Mouse (Mus musculus): ENCODE data around the gene Memo1.

Gene Memo1

DNA sequence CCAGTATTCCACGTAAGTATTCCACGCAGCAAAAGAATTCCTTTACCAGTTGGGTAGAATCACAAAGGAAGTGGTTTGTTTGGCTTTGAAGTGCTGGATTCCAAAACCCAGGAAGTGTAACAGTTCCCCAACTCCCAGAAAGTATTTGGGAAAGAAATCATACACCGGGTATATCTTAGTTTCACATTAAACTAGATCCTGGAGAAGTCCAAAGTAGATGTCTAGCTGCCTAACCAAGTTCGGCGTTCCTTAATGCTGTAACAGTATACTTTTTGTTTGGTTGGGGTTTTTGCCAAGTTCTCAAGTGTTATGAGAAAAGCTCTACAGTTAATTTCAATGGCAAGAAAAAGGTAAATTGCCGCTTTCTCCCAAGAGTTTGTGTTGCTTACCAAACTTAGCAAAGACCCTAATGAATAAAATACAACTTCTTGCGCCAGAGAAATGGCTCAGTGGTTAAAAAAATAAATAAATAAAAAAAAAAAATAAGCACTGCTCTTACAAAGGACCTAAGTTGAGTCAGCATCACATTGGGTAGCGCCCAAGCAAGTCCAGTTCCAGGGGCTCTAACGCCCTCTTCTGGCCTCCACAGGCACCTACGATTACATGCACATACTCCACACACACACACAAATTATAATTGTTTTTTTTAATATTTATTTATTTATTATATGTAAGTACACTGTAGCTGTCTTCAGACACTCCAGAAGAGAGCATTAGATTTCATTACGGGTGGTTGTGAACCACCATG, 929 bp upstream of the Memo1 start:
- in situ Hi-C loops (cut with MboI, MseI) = no loop called here

- in situ Hi-C loops (cut with MboI, MseI) = no loop called here
Measured at GRCm38 (mm10) chr17:74294426-74295025, 795 bp downstream of the Memo1 start.

GRCm38 (mm10) chr17:74293687-74294425, 1.5 kb downstream of the Memo1 start:
- in situ Hi-C loops (cut with MboI, MseI) = no loop called here

GRCm38 (mm10) chr17:74291640-74292361, 3.5 kb downstream of the Memo1 start:
- in situ Hi-C loops (cut with MboI, MseI) = no loop called here

DNA sequence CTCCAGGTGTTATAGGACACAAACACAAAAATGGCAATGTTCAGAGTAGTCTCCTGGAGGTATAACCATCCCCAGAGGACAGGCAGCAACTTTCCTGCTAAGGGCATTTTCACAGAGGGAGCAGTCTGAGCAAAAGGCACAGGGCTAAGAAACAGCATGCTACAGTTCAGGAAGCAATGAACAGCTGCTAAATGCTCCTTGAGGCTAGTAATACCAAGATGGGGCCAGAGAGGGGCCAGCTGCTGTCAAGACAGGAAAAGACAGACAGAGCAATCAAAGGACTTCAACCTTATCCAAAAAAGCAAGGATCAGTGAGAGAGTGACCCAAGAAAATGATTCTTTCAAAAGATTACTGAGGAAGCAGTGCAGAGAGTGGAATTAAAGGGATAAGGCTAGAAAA, 4.5 kb downstream of the Memo1 start:
- in situ Hi-C loops (cut with MboI, MseI) = no loop called here

- in situ Hi-C loops (cut with MboI, MseI) = no loop called here
Measured at GRCm38 (mm10) chr17:74290198-74290597, 5.1 kb downstream of the Memo1 start.

DNA sequence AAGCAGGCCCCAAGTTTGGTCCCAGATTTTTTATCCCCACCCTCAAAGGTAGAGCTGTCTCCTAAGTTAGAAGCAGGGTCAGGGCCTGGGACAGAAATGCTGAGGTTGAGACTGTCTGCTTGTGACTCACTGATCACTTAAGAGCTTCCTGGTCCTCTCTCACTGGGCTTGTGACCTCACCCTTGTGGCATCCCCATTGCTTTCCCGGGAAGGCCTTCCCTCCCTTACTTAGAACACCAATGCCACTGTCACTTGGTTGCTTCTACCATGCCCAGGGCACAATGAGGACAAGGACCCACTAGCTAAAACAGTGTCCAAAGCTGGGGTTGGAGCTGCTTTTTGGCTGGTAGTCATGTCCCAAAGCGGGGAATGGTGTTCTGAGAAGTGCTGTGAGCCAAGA, 6.7 kb downstream of the Memo1 start:
- in situ Hi-C loops (cut with MboI, MseI) = loop anchor here in 1 of 2 experiments (5.0 kb wide), 1 partner anchor 61 kb away; no protein-coding TSS in a partner anchor

DNA sequence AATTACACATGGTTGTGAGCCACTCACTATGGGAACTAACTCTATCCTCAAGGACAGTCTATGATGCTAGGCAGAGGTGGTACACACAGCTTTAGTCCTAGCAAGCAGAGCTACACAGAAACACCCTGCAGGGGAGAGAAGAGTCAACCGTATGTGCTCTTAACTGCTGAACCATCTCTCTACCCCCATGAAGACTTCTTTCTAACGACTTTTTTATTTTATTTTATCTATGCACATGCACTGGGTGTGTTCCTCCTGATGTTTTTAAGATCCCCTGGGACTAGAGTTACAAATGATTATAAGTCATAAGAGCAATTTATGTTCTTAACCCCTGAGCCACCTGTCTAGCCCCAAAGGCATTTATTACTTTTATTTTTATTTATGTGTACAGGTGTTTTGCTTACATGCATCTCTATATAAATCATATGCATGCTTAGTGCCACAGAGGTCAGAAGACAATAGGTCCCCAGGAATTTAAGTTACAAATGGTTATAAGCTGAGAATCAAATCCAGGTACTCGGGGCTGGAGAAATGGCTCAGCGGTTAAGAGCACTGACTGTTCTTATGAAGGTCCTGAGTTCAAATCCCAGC, 9.1 kb downstream of the Memo1 start:
- in situ Hi-C loops (cut with MboI, MseI) = loop anchor here in 1 of 2 experiments (5.0 kb wide), 1 partner anchor 59 kb away; no protein-coding TSS in a partner anchor

- in situ Hi-C loops (cut with MboI, MseI) = loop anchor here in 1 of 2 experiments (5.0 kb wide), 1 partner anchor 58 kb away; no protein-coding TSS in a partner anchor
Measured at GRCm38 (mm10) chr17:74285730-74286129, 9.6 kb downstream of the Memo1 start.

- in situ Hi-C loops (cut with MboI, MseI) = loop anchor here in 1 of 2 experiments (5.0 kb wide), 1 partner anchor 57 kb away; no protein-coding TSS in a partner anchor
Measured at GRCm38 (mm10) chr17:74284397-74285115, 10.8 kb downstream of the Memo1 start.

DNA sequence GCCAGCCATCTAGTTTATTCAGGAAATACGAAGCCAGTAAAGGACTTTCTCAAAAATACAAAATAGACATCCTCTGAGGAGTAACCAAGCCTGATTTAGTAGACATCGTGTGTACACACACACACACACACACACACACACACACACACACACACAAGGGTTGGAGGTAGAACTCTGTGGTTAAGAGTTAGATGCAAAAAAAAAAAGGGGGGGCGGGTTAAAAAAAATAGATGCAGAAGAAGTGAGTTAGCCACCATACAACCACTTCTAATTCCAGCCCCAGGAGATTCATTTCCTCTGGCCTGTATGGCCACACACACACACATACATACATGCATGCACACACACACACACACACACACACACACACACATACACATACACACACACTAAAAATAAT, 13.3 kb downstream of the Memo1 start:
- in situ Hi-C loops (cut with MboI, MseI) = no loop called here

DNA sequence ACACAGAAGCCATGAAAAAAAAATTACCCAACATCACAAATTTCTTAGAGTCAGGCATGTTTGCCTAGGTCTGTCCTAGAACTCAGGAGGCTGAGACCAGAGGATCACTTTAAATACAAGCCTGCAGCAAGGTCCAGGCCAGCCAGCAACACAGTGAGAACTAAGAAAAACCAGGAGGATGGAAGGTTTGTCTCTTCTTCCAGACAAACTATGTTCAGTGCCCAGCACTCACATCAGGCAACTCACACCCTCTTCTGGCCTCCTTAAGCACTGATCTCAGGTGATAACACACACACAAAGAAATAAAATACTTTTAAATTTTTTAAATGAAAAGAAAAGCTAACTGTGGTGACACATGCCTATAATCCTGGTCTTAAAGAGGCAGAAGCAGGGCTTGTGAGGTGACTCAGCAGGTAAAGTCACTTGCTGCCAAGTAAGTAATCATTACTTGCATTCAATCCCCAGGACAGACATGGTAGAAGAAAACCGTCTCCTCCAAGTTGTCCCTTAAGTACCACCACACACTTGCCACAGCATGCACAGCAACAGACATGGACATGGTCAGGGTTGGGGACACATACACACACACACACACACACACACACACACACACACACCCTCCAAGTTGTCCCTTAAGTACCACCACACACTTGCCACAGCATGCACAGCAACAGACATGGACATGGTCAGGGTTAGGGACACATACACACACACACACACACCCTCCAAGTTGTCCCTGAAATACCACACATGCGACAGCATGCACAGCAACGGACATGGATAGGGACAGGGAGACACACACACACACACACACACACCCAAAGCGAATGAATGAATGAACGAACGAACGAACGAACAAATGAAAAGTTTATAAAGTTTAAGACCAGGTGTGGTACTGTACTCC, 16.1 kb downstream of the Memo1 start:
- in situ Hi-C loops (cut with MboI, MseI) = loop anchor here in 1 of 2 experiments (10.0 kb wide), 1 partner anchor 974 kb away; no protein-coding TSS in a partner anchor

DNA sequence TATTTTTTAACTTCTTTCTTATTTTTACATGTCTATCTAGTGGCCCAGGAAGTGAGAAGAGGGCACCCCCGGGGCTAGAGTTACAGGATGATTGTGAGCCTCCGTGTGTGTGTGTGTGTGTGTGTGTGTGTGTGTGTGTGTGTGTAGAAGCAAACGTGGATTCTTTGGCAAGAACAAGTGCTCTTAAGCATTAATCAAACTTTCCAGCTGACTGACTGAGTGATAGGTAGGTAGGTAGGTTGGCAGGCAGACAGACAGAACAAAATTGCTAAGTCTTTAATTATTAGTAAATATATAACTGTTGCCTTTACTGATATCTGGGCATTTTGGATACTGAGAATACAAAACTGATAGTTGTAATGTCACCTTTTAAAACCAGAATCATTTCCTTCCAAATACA, 20.9 kb downstream of the Memo1 start:
- in situ Hi-C loops (cut with MboI, MseI) = loop anchor here in 1 of 2 experiments (10.0 kb wide), 1 partner anchor 970 kb away; no protein-coding TSS in a partner anchor

- in situ Hi-C loops (cut with MboI, MseI) = loop anchor here in 1 of 2 experiments (10.0 kb wide), 1 partner anchor 968 kb away; no protein-coding TSS in a partner anchor
Measured at GRCm38 (mm10) chr17:74272683-74273205, 22.6 kb downstream of the Memo1 start.

DNA sequence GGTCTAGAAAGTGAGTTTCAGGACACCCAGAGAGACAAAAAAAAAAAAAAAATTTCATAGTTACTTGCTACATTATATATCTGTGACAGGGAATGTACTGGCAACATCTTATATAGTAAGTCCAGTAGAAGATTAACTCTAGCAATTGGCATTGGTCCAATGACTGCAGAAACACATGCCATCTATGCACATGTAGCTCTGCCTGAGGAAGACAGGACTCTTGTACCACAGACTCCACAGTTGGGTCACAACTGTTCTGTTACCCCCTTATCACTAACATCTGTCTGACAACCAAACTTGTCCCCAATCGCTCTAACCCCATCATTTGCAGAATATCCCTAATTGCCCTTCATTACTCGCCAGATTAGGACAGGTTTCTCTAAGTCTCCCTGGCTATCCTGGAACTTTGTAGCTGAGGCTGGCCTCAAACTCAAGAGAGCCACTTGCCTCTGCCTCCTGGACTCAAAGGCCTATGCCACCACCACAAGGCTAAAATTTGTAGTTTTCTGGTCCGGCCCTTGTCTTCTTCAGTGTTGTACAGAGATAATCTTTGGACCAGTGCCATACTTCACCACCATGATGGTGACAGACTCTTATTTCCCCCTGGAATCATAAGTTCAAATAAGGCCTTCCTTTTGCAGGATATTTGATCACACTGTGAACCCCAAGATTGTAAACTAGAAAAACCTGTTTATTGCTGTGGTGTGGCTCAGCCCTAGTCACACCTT, 23.6 kb downstream of the Memo1 start:
- in situ Hi-C loops (cut with MboI, MseI) = loop anchor here in 1 of 2 experiments (10.0 kb wide), 1 partner anchor 967 kb away; no protein-coding TSS in a partner anchor

GRCm38 (mm10) chr17:74270205-74270604, 25.1 kb downstream of the Memo1 start:
- in situ Hi-C loops (cut with MboI, MseI) = loop anchor here in 1 of 2 experiments (10.0 kb wide), 1 partner anchor 965 kb away; no protein-coding TSS in a partner anchor

DNA sequence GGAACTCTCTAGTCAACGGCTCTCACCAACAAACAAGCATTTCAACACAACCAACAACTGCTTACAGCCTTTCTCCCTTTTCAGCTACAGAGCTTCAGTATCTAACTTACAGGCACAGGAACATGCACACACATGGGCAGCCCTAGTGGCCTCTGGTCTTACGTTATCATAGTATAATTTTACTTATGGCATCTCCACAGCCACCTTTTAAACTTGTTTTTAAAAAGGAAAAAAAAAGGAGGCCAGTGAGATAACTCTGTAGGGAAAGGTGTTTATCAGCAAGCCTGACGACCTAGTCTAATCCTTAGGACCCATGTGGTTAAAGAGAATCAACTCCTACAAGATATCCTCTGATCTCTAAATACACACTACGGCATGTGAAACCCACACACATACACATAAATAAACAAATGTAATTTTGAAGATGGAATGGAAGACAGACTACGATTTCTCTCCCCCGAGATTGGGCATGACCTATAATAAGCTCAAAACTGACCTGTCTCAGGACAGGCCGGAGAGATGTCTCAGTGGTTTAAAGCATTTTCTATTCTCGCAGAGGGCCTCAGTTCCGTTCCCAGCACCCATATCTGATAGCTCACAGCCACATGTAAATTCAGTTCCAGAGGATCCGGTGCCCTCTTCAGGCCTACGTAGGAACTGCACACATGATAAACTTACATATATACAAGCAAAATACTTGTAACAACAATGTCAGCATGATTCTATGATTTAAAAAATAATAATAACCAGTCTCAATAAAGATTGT, 27.7 kb downstream of the Memo1 start:
- in situ Hi-C loops (cut with MboI, MseI) = no loop called here

Data from T-helper 17 cell (primary cell).